Mouse (Mus musculus) lung, adult 10 weeks (tissue): Measurements from ENCODE around the gene Gm28051. TPM values are rescaled to one million over a fixed set of nuclear protein-coding genes. Genes with fewer than 3 reads are reported as not detected.

Experiments used
- polyA plus RNA-seq: library from polyadenylated mRNA; stranded (reverse); fragments of 350-450 nt; fragmentation: Illumina TruSeq; extraction: RNeasy Lipid Tissue Mini Kit (QIAGEN cat#74804); gene quantifications from one replicate; pipeline ENCODE4 v1.2.3, GENCODE M21; 2014; ENCODE audit warnings: low read depth, low replicate concordance; ENCODE audit not compliant: insufficient read depth

Gm28051 gene
- not detected for polyA plus RNA-seq

GRCm38 (mm10) chr12:102757689-102758402 lies at the start of gene Gm28051, which contains the start of the genes Gon7 and Ubr7:
TSS of gene Gm28051 (minus strand) at chr12:102757765.
TSS of gene Gon7 (minus strand) at chr12:102757803.
TSS of gene Ubr7 (plus strand) at chr12:102757967.

DNA sequence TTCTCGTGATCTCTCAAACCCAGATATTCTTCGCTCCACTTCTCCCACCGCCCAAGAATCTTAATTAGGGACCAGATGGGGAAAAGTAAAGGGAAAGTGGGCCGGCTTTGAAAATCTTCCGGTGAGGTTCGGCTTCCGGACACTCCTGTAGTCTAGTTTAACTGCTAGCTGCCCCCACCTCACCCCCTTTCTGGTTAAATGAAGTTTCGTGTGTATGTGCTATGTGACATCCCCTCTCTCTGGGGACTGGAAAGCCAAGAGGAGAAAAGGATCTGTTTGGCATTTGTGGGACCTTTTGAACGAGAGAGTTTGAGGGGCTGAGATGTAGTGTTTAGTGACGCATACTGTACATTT lies 815 bp upstream of the Gm28051 start, which contains the start of gene Gm20604:
Gene Gm20604, minus strand, starts transcription at position 270 of the 354 bp plus-strand sequence.

DNA sequence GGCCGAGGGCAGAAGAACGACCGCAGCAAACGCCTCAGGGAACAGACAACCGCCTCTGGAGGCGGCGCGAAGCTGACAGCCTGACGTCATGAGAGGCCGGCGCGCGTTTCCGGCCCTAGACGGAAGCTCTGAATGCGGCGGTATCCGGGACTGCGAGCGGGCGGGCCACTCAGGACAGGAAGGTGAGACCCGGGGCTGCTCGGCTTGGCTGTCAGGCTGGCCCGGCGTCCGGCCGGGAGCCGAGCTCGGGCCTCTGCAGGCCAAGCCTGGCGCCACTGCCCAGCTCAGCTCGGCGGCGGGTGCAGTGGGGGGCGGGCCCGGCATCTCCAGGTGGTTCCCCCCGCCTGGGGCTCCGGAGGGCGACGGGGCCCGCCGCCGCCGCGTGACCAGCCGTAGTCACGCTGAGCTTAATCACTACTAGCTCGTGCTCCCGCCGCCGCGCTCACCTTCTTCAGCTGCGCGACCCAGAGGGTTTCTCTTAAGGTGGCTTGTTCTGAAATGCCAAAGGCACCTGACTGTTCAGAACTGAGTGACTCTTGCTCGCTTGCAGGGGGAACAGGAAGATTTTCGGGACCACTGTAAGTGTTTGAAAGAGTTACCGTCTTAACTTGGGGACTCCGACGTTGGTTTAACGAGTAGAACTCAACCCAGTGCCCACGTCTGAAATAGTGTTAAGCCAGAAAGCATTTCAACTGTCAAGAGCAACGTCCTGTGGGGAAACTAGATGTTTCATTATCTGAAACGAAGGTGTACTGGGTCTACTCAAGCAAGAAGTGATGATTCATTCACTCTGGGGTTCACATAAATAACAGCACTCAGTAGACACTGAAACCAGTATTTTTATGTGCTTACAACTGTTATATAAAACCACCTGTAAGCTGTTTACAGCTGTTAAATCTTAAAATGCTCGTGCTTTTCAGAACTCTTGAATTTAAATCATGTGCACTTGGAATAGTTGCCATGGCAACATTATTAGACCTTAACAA lies 13.7 kb downstream of the Gm28051 start, which contains the start of the genes Moap1 and Tmem251:
Gene Moap1, minus strand, starts transcription at position 73 of the 986 bp plus-strand sequence.
Gene Tmem251, plus strand, starts transcription at position 174 of the 986 bp plus-strand sequence.

GRCm38 (mm10) chr12:102704457-102705198 lies 52.9 kb downstream of the Gm28051 start, which contains the start of gene Itpk1:
TSS of gene Itpk1 (minus strand) at chr12:102704930.

Other genes with a start within 250 kb of the Gm28051 start
- gene Chga, start 202.8 kb downstream of the Gm28051 start, polyA plus RNA-seq, result not detected
- 14.9 TPM for gene Itpk1, start 52.8 kb downstream of the Gm28051 start, polyA plus RNA-seq
- 2.8 TPM for gene Moap1, start 14.1 kb downstream of the Gm28051 start, polyA plus RNA-seq
- gene Tmem251, start 14.0 kb downstream of the Gm28051 start, polyA plus RNA-seq, result 4.8 TPM
- 6.0 TPM for gene Gon7, start within 50 bp of the Gm28051 start, polyA plus RNA-seq
- gene Ubr7, start 202 bp upstream of the Gm28051 start, polyA plus RNA-seq, result 15.6 TPM
- gene Gm20604, start 907 bp upstream of the Gm28051 start, polyA plus RNA-seq, result 4.9 TPM
- 9.9 TPM for gene Btbd7, start 120.7 kb upstream of the Gm28051 start, polyA plus RNA-seq
- gene Cox8c, start 141.6 kb upstream of the Gm28051 start, polyA plus RNA-seq, result not detected
- gene Unc79, start 191.1 kb upstream of the Gm28051 start, polyA plus RNA-seq, result 0.71 TPM